Mouse (Mus musculus) thymus, adult 18-20 months (tissue): ENCODE results near the gene Ccdc88b.

Experiments
- DNase-seq, 2 experiments: peaks; one replicate each; pipeline ENCODE4 v3.0.0; 2022; ENCODE audit warnings: mixed read lengths in 2 of 2

The Ccdc88b gene

DNA sequence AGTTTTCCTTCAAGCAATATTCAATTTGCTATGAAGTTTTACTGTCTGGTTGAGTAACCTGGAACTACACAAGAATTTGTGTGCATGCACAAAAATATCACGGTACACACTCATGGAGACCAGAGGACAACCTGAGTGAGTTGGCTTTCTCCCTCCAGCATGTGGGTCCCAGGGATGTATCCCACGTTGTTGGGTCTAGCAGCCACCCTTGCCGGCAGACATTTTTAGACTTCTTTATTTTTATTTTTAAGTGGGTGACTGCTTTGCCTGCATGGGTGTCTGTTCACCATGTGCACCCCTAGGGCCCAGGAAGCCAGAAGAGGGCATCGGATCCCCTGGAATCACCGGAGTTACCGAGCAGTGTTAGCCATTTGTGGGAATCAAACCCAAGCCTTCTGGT, 32.6 kb downstream of the Ccdc88b start:
- DNase-seq: no peak

DNA sequence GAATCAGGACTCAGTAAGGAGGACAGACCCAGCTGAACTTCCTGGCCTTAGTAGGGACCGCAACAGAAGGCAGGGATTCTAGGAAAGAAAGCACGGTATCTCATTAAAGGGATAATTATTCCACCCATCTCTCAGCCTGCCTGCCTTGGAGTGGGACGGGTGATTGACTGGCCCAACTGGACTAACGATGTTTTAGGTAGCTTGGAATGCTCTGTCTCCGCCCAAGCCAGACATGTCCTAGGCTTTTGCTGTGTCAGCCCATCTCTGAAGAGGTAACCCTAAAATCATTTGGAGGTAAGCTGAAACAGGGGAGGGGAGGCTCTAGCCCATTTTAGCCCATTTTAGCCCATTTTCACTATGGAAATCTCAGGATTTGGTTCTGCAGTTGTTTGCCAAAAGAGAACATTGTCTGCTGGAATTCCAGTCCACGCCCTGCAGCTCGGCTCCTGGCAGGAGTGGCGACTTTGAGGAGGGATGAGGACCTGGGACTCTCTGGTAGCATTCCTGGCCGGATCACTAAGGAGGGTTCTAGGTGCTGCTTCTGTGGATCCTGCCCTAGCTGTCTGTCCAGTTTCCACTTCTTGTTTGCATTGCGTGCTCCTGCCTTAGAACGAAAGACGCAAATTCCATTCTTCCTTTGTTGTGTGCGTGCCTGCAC, 37.3 kb downstream of the Ccdc88b start:
- DNase-seq: no peak

DNA sequence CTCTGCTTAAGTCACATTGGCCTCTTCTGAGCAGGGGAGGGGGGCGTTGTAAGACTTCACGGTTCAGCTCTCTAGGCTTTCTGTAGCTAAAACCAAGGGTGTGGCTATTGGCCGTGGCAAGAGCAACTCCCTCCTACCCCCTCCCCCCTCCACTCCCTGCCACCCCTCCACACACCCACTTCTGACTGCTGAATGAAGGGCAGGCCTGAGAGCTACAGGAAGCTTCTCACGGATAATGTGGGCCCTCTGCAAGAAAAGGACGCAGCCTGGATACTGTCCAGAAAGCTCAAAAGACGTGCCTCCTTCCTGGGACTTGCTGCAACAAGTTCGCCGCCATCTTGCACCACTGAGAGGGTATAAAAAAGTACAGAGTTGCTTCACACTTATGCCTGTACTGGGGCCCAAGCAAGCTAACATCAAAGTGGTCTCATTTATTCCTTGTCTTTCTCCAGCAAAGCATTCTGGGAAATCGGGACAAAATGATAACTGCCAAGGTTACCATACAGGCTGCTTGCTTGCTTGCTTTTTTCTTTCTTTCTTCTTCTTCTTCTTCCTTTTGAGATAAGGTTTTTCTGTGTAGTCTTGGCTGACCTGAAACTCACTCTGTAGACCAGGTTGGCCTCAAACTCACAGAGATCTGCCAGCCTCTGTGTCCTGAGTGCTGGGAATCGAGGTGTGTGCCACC, 38.7 kb downstream of the Ccdc88b start:
- DNase-seq: no peak

- no peak for DNase-seq
Observed at GRCm38 (mm10) chr19:6814958-6815357, 43.1 kb downstream of the Ccdc88b start.

DNA sequence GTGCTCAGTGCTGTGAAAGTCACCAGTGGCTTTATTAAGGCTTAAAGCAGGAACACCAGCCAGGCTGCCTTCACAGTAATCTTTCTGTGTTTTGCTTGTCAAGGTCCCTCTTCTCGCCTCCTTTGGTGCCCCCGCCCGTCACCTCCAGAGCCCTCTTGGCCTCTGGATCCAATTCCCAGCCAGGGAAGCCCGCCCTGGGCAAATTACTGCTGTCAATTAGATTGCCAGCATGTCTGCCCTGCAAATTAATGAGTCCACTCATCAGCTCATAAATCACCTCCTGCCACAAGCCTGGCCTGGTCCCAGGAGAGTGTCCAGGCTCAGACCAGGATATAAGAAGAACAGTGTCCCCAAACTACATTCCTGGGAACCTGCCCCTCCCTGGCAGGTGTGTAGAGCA, 43.6 kb downstream of the Ccdc88b start:
- no peak for DNase-seq
